Mouse (Mus musculus): ENCODE results near the gene Tat.

Gene Tat

GRCm38 (mm10) chr8:109990224-109990623, at the start of gene Tat:
TSS of gene Tat (plus strand) at chr8:109990437.
- no peak for DNase-seq (ENCODE audit: low read depth, low spot score)

- no peak for DNase-seq (ENCODE audit: low read depth, low spot score)
These were observed 48.5 kb upstream of the Tat start for GRCm38 (mm10) chr8:109941606-109942360.

GRCm38 (mm10) chr8:109945153-109945632, 45.0 kb upstream of the Tat start:
- no peak for DNase-seq (ENCODE audit: low read depth, low spot score)

- DNase-seq (ENCODE audit: low read depth, low spot score), result no peak
These were observed 44.5 kb upstream of the Tat start for GRCm38 (mm10) chr8:109945694-109946093.

GRCm38 (mm10) chr8:109946272-109946671, 44.0 kb upstream of the Tat start:
- no peak for DNase-seq (ENCODE audit: low read depth, low spot score)

- DNase-seq (ENCODE audit: low read depth, low spot score), result peak; percentile 62
These were observed 42.6 kb upstream of the Tat start for GRCm38 (mm10) chr8:109947447-109948284.

GRCm38 (mm10) chr8:109948285-109948564, 42.0 kb upstream of the Tat start:
- no peak for DNase-seq (ENCODE audit: low read depth, low spot score)

- DNase-seq (ENCODE audit: low read depth, low spot score), result no peak
These were observed 38.1 kb upstream of the Tat start for GRCm38 (mm10) chr8:109952171-109952570.

GRCm38 (mm10) chr8:109954486-109954948, 35.7 kb upstream of the Tat start:
- peak; percentile 63 for DNase-seq (ENCODE audit: low read depth, low spot score)

GRCm38 (mm10) chr8:109957167-109958028, 32.8 kb upstream of the Tat start:
- DNase-seq (ENCODE audit: low read depth, low spot score), result peak; percentile 93

GRCm38 (mm10) chr8:109958036-109958655, 32.1 kb upstream of the Tat start:
- DNase-seq (ENCODE audit: low read depth, low spot score), result no peak

GRCm38 (mm10) chr8:109959112-109959511, 31.1 kb upstream of the Tat start:
- DNase-seq (ENCODE audit: low read depth, low spot score), result no peak

- peak; percentile 73 for DNase-seq (ENCODE audit: low read depth, low spot score)
These were observed 28.4 kb upstream of the Tat start, which contains the start of gene Marveld3 for GRCm38 (mm10) chr8:109961693-109962367. TSS of gene Marveld3 (minus strand) at chr8:109962203.

GRCm38 (mm10) chr8:109962896-109963295, 27.3 kb upstream of the Tat start:
- no peak for DNase-seq (ENCODE audit: low read depth, low spot score)

- DNase-seq (ENCODE audit: low read depth, low spot score), result no peak
These were observed 26.8 kb upstream of the Tat start for GRCm38 (mm10) chr8:109963421-109963820.

- DNase-seq (ENCODE audit: low read depth, low spot score), result no peak
These were observed 26.1 kb upstream of the Tat start for GRCm38 (mm10) chr8:109964106-109964505.

- no peak for DNase-seq (ENCODE audit: low read depth, low spot score)
These were observed 21.4 kb upstream of the Tat start for GRCm38 (mm10) chr8:109968837-109969236.

- DNase-seq (ENCODE audit: low read depth, low spot score), result peak; percentile 71
These were observed 19.9 kb upstream of the Tat start for GRCm38 (mm10) chr8:109970323-109970722.

GRCm38 (mm10) chr8:109972901-109973300, 17.3 kb upstream of the Tat start:
- no peak for DNase-seq (ENCODE audit: low read depth, low spot score)

- DNase-seq (ENCODE audit: low read depth, low spot score), result no peak
These were observed 10.9 kb upstream of the Tat start for GRCm38 (mm10) chr8:109979339-109979738.
